Mouse (Mus musculus) bone marrow, adult 2 months (tissue): ENCODE measurements around the gene Agbl4.

Experiments
- CTCF ChIP-seq: fragments of 200-500 bp; IDR thresholded peaks from 2 replicates; pipeline ENCODE4 v1.5.1; 2011; ENCODE audit warnings: low read length, control low read depth; ENCODE audit not compliant: control insufficient read depth, insufficient read depth
- POLR2A ChIP-seq: fragments of 200-500 bp; IDR thresholded peaks from 2 replicates; pipeline ENCODE4 v1.6.1; 2011; ENCODE audit warnings: low read depth, mild to moderate bottlenecking, control low read depth, low read length, borderline replicate concordance; ENCODE audit not compliant: control insufficient read depth

DNA sequence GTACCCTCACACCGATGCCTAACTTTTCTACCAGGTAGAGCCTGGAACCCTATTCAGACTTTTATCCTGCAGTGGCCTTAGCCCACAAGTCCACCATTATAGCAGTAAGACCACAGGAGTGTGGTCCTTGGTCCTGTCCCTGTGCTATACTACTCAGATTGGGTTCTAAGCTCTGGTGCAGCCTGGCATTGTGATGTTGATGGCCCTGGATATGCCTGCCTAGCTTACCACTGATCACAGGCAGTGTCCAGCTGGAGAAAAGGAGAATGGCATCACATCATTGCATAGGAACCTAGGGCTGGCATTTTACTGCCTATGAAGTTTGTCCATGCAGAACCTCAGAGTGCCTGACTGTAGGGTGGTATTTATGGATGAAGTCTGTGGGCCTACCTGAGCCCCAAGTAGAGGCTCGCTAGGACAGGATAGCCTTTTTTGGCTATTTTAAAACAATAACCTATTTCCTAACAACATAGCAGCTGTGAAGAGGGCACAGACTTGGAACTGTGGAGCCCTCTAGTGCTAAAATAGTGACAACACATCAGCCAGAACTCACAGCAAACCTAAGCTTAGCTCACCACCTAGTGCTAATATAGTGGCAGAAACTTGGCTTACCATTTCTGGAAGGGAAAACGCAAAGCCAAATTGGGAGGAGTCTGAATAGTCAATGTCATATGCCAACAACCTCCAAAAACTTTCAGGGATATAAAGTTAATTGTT, 911.3 kb downstream of the Agbl4 start:
- no peak for TF ChIP-seq POLR2A
- no peak for TF ChIP-seq CTCF
